Mouse (Mus musculus) liver, adult 2 months (tissue): ENCODE results near the gene Mmp15. TPM values are rescaled to one million over a fixed set of nuclear protein-coding genes. Genes with fewer than 3 reads are reported as not detected.
A peak's percentile ranks its signal among the peaks of the same experiment; 100 is the strongest.

ENCODE experiments used
- DNase-seq: peaks from one replicate; pipeline ENCODE4 v3.0.0-alpha.2; 2011; ENCODE audit warnings: low read depth, low spot score; ENCODE audit errors: extremely low read depth
- H3K27ac ChIP-seq: fragments of 200-500 bp; replicated peaks from 2 replicates; pipeline ENCODE4 v1.5.1; 2012; ENCODE audit warnings: low read depth, mild to moderate bottlenecking, control low read depth, inconsistent platforms, low read length; ENCODE audit not compliant: insufficient read depth
- H3K27me3 ChIP-seq: fragments of 200-500 bp; 2 replicates; pipeline ENCODE4 v1.6.1; 2012; ENCODE audit warnings: mild to moderate bottlenecking, moderate library complexity, low read length, inconsistent platforms; ENCODE audit not compliant: control insufficient read depth, insufficient read depth
- H3K36me3 ChIP-seq: fragments of 200-500 bp; 2 replicates; pipeline ENCODE4 v1.6.1; 2012; ENCODE audit warnings: low read length, inconsistent platforms; ENCODE audit not compliant: control insufficient read depth, insufficient read depth
- H3K4me1 ChIP-seq: fragments of 200-500 bp; 2 replicates; pipeline ENCODE4 v1.6.1; 2011; ENCODE audit warnings: low read length; ENCODE audit not compliant: control insufficient read depth, insufficient read depth
- H3K4me3 ChIP-seq: fragments of 200-500 bp; 2 replicates; pipeline ENCODE4 v1.5.1; 2011; ENCODE audit warnings: low read depth, mild to moderate bottlenecking, control low read depth, low read length, moderate library complexity; ENCODE audit not compliant: insufficient read depth
- H3K79me2 ChIP-seq: fragments of 200-500 bp; 2 replicates; pipeline ENCODE4 v1.6.1; 2012; ENCODE audit warnings: inconsistent platforms, mild to moderate bottlenecking, low read length, moderate library complexity; ENCODE audit not compliant: control insufficient read depth, insufficient read depth
- H3K9ac ChIP-seq: fragments of 200-500 bp; 2 replicates; pipeline ENCODE4 v1.6.1; 2012; ENCODE audit warnings: low read depth, mild to moderate bottlenecking, control low read depth, inconsistent platforms, low read length
- CTCF ChIP-seq: fragments of 200-500 bp; IDR thresholded peaks from 2 replicates; pipeline ENCODE4 v1.5.1; 2011; ENCODE audit warnings: low read depth, low read length, control low read depth
- POLR2A ChIP-seq: fragments of 200-500 bp; IDR thresholded peaks from 2 replicates; pipeline ENCODE4 v1.6.1; 2011; ENCODE audit warnings: low read length, control low read depth; ENCODE audit not compliant: insufficient read depth; ENCODE audit errors: extremely low read depth
- WGBS: fragments of 180-500 bp; shearing (Covaris S2); methylation state at CpG from one replicate; pipeline ENCODE4 v1.1.7; 2018; 5-methylcytosine and 5-hydroxymethylcytosine counted together
- polyA plus RNA-seq: library from polyadenylated mRNA; depleted of rRNA; stranded (reverse); fragments of >200 nt; gene quantifications from 2 replicates; pipeline ENCODE4 v1.2.3, GENCODE M21; 2012
- total RNA-seq: library from RNA; depleted of rRNA; stranded (reverse); fragments of >200 nt; gene quantifications from 2 replicates; pipeline ENCODE4 v1.2.3, GENCODE M21; 2014

Gene Mmp15
- total and polyA plus RNA-seq, 2 experiments = 6.5 to 16.5 TPM

- peak within 1 kb of the TSS; percentile 99 for H3K27ac ChIP-seq
- H3K4me1 ChIP-seq = peaks cover 13% of the 10 kb centered on the region
- peak; percentile 70 for DNase-seq
- peak within 1 kb of the TSS; percentile 92 for H3K4me3 ChIP-seq
- WGBS = under 1% methylated on average over 73 of the region's 80 CpGs
- H3K36me3 ChIP-seq = peaks cover 8% of the 10 kb centered on the region
- H3K9ac ChIP-seq = peak within 1 kb of the TSS; percentile 95
- peaks cover 26% of the 10 kb centered on the region; the same call in 1 of the 2 replicates for H3K79me2 ChIP-seq
- TF ChIP-seq POLR2A (peak; percentile 87), CTCF (peak; percentile 69)
- H3K27me3 ChIP-seq = no peaks in the 10 kb centered on the region
Measured at GRCm38 (mm10) chr8:95331720-95332436, 20.2 kb upstream of the Mmp15 start, which contains the start of the genes Zfp319 and Usb1. Zfp319 (minus strand) TSS chr8:95331950. Usb1 (plus strand) TSS chr8:95332284.

DNA sequence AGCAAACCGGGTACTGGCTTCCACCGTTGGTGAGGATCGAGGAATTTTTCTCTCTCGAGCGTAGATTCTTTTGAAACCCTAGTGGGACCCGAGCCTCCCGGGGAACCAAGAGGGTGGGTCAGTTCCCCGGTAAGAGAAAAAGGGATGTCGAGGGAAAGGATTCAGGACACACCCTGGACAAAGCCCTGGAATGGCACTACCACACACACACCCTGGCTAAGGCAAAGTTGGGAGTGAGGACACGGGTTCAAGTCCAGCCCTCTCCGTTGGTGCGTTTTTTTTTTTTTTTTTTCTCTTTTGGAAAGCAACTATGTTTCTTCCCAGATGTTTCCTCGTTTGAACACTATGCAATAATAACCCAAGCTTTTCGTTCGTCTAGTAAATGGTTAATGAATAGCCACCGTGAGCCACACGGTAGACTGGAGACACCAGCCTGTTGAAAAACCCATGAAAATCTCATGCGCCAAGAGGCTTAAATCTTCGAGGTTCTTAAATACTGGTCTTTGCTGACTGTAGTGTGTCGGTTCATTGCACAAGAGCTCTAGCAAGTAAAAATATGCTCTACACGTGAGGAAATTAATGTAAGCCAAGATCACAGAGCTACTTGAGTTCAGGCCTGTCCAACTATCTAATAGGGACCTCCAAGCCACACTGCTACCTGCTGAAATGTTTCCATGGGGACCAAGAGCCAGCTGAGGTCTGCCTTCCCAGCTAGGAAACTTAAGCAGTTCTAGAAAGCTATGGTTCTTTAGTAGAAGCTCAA, 19.4 kb upstream of the Mmp15 start:
- Histone ChIP-seq H3K4me3 (peak overlapping the region; percentile 92), H3K36me3 (peaks cover 11% of the 10 kb centered on the region), H3K27ac (peak overlapping the region; percentile 99), H3K27me3 (no peaks in the 10 kb centered on the region), H3K4me1 (peaks cover 13% of the 10 kb centered on the region), H3K9ac (peak overlapping the region; percentile 92), H3K79me2 (peaks cover 23% of the 10 kb centered on the region; the same call in 1 of the 2 replicates)
- peak; percentile 24 for DNase-seq
- WGBS = 7% methylated on average over 21 of the region's 21 CpGs
- TF ChIP-seq POLR2A = no peak
- TF ChIP-seq CTCF = no peak

DNA sequence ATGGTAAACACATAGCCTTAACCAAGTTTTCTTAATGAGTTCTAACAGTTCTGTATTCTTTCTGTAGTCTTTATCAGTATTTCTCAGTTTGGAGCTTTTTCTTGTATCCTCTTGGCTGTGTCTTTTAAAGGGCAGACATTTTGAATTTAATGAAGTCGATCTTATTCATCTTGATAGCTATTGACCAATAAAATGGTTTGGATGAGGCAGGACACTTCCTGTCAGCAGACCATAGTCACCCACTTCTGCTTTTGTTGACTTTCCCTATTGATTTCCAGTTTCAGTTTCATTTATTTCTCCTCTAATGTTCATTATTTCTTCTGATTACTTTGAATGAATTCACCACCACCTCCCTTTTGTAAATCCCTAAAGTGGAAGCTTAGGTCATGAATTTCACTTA, 16.4 kb upstream of the Mmp15 start:
- Histone ChIP-seq H3K36me3 (peaks cover 15% of the 10 kb centered on the region), H3K79me2 (peaks cover 7% of the 10 kb centered on the region; the same call in 1 of the 2 replicates), H3K9ac (no peak overlapping the region), H3K27ac (no peak overlapping the region), H3K27me3 (no peaks in the 10 kb centered on the region), H3K4me1 (peaks cover 12% of the 10 kb centered on the region), H3K4me3 (no peak overlapping the region)
- peak; percentile 72 for DNase-seq
- 26% methylated on average over 1 of the region's 1 CpGs for WGBS
- TF ChIP-seq CTCF (no peak), POLR2A (no peak)

GRCm38 (mm10) chr8:95336363-95336762, 15.7 kb upstream of the Mmp15 start:
- H3K4me1 ChIP-seq = peaks cover 9% of the 10 kb centered on the region
- no peak overlapping the region for H3K9ac ChIP-seq
- peaks cover 15% of the 10 kb centered on the region for H3K36me3 ChIP-seq
- H3K79me2 ChIP-seq = 0 out of 2 replicates have a peak, but pooled peaks cover 7% of the 10 kb centered on the region
- DNase-seq = no peak
- no peak overlapping the region for H3K27ac ChIP-seq
- TF ChIP-seq POLR2A (no peak), CTCF (no peak)
- no peak overlapping the region for H3K4me3 ChIP-seq
- no peaks in the 10 kb centered on the region for H3K27me3 ChIP-seq

DNA sequence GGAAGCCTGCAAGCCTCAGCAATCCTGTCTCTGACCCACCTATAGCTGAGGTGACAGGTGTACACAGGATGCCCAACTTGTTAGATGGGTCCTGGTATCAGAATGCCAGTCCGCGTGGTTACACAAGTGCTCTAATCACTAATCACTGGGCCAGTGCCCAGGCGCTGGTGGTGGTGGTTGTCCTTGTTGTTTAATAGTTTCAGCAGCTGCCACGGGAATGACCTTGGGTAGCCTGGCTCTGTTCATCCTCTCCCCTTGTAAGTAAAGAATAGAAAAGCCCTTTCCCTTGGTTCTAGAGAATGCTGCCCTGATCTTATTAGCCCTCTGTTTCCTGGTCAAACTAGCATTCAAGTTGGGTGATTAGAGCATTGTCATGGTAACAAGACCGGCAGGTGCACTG, 10.3 kb upstream of the Mmp15 start:
- H3K4me3 ChIP-seq = no peak overlapping the region
- no peaks in the 10 kb centered on the region for H3K27me3 ChIP-seq
- no peak overlapping the region for H3K27ac ChIP-seq
- no peaks in the 10 kb centered on the region for H3K4me1 ChIP-seq
- no peak overlapping the region for H3K9ac ChIP-seq
- 36% methylated on average over 5 of the region's 5 CpGs for WGBS
- DNase-seq = peak; percentile 55
- no peaks in the 10 kb centered on the region for H3K79me2 ChIP-seq
- TF ChIP-seq CTCF = no peak
- TF ChIP-seq POLR2A = no peak
- H3K36me3 ChIP-seq = peaks cover 11% of the 10 kb centered on the region
